Mouse (Mus musculus): Measurements from ENCODE around the gene Hist2h2ab.

Gene Hist2h2ab

DNA sequence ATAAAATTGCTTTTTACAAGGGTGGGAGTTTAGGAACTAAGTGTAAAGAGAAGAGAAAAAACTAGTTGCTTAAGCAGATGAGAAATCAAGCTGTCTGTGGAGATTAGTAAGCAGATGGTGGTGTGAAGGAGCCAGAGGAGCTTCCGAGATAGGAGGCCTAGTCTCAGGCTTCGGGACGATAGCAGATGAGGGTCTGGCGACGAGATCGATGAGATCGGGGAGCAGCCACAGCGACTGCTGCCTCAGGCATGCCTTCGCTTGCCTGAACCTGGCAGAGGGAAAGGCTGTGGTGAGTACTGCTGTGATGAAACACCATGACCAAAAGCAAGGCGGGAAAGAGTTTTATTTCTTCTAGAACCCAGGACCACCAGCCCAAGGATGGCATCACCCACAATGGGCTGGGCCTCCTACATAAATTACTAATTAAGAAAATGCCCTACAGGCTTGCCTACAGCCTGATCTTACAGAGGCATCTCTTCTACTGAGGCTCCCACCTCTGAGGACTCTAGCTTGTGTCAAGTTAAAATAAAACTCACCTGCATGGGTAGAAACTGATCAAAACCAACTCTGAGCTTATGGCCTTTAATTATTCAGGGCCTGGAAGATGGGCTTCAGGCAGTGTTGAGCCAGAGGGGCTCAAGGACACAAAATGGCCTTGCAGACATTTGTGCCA, 35.2 kb downstream of the Hist2h2ab start:
- no peak for ATAC-seq (ENCODE audit: insufficient number of reproducible peaks, low FRiP score, low TSS enrichment)

DNA sequence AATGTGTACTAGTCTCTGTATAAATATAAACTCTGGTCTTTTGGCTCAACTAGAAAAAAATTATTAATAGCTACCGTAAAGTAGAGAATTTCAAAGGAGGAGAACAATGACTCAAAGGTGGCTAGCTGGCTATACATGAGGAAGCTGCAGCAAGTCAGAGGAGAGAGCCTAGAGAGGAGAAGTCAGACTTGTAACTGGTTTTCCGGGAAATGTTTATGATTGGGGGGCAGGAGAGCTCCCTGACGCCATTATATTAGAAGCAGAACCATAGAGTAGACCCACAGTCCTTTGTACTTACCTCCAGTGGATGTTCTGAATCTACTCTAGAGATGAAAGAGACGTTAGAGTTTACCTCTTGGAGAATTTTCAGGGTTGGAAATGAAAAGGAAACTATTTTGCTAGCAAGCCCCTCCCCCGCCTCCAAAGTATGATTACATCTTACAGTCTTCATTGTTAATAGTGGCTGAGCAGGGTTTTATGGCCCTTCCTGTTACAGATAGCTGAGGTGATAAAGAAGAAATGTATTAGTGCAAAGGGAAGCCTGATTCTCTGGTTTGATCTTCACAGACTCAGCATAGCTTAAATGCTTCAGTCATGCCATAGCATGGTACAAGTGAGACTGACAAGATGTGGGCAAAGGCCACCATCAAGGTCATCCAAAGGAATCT, 36.4 kb downstream of the Hist2h2ab start:
- no peak for ATAC-seq (ENCODE audit: insufficient number of reproducible peaks, low FRiP score, low TSS enrichment)

DNA sequence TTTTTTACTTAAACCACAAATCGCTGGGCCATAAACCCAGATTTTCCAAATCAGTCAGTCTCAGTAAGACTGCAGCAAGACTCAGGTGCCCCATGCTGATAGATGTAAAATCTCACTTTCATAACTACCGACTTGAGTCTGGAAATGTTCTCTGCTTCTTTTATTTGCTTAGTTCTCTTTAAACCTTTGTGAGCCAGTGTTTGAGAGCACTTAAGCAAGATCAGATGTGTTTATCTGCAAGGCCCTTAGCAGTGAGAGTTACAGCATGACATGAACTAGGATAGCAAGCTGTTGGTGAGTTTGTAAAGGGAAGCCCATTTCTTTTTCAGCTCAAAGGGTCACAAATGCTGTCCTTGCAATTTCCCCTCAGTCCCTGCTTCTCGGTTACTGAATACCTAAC, 37.5 kb downstream of the Hist2h2ab start:
- no peak for ATAC-seq (ENCODE audit: insufficient number of reproducible peaks, low FRiP score, low TSS enrichment)

DNA sequence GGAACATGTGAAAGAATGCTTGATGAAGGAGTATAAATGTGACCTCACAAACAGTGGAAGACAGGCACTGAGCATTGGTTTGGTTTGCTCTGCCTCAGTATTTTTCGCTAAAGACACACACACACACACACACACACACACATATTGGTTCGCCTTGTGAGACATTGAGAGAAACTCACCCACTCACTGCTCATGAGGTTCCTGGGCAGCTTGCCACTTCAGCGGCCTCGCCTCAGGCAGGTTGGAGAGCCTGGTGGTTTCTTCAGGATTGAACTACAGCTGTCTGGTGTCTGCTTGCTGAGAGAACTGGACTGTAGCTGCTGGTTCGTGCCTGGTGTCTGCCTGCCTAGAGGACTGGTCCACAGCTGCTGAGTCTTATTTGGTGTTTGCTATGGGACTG, 40.6 kb downstream of the Hist2h2ab start:
- no peak for ATAC-seq (ENCODE audit: insufficient number of reproducible peaks, low FRiP score, low TSS enrichment)

DNA sequence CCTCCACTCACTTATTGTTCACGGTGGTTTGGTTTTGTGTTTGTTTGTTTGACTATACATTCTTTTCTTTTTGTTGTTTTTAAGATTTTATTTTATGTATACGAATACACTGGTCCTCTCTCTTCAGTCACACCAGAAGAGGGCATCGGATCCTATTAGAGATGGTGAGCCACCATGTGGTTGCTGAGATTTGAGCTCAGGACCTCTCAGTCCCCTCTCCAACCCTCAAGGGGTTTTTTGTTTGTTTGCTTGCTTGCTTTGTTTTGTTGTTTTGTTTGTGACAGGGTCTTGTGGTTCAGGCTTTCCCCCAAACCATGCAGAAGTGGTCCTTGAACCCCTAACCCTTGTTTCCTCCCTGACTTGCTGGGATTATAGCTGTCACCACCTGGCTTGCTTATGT, 42.0 kb downstream of the Hist2h2ab start:
- ATAC-seq (ENCODE audit: insufficient number of reproducible peaks, low FRiP score, low TSS enrichment), result no peak

DNA sequence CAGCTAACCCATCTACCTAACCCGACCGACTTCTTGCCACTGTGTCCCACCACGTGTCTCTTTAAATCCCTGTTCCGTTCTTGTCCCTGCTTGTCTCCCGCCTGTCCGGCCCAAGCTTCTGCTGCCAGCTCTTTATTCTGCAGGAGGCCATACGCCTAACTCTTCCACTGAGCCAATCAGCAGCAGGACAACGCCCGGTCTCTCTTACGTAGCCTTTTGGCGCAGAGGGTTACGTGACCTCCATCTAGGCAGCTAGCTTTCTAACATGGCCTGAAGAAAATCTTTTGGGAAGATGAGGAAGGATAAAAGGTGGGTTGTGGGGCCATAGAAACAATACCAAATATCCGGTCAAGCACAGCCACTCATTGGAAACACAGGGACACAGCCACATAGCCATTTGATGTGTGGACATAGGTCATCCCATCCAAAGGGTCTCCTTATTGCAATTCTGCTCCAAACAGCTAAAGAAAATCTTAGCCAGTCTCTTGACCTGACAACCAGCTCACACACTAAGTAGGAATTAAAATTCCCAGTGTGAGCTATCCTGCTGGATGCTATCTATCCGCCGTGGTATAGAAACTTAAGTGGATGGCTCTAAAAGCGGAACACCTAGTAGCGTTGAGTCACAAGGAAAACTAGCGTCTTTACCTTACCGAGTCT, 42.7 kb downstream of the Hist2h2ab start:
- peak; percentile 86 for ATAC-seq (ENCODE audit: insufficient number of reproducible peaks, low FRiP score, low TSS enrichment)

DNA sequence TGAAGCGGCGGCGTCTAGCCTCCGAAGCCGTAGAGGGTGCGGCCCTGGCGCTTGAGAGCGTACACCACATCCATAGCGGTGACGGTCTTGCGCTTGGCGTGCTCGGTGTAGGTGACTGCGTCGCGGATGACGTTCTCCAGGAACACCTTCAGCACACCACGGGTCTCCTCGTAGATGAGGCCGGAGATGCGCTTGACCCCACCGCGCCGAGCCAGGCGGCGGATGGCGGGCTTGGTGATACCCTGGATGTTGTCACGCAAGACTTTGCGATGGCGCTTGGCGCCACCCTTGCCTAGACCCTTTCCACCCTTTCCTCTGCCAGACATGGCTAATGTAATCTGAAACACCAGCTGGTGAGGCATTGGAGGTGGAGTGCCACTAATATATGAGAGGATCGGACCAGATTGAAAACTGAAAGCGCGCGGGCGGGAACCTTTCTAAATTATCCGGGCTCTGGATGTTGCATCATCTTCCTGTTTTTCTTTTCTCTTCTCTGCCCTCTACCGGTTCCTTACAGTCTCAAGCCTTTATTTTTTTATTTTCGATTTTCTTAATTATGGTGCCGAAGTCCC, 43.4 kb downstream of the Hist2h2ab start, which contains the start of gene Hist2h4:
TSS of gene Hist2h4 (minus strand) at position 333 of the 572 bp plus-strand sequence.
- peak; percentile 82 for ATAC-seq (ENCODE audit: insufficient number of reproducible peaks, low FRiP score, low TSS enrichment)

DNA sequence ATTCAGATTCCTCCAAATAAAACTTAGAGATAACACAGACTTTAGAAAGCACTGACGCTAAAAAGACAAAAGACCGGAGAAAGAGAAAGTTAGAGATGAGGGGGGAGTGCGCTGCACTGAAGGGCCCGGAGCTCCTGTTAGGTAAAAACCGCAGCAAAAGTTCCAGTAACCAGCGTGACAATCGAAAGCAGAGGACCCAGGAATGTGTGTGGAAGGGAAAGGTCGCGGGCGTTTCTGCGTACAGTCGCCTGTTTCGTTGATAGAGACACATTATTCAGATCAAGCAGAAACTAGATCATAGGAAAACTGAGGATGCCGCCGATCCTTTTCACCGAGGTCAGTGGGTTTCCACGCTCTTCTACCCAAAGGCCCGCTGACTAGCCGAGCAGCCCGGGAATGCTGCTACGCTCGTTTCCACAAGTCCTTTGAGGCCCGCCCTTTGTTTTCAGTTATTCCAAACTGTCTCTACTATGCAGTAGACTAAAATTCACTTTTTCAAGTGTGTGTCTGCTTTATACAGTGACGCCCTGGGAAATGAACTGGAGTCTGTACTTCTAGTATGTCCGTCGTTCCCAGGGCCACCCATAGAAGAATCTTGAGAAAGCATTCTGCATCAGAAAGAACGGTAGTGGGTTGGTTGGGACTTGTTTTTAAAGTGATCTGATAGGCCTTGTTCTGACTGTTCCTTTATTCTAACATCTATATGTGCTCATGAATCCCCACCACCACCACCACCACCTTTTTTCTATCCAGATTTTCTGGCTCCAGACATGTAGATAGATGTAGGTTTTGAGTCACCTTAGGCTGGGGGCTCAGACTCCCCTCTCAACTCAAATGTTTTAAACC, 44.1 kb downstream of the Hist2h2ab start:
- 0 out of 2 replicates have a peak, but pooled peaks have one; percentile 1 for ATAC-seq (ENCODE audit: insufficient number of reproducible peaks, low FRiP score, low TSS enrichment)

DNA sequence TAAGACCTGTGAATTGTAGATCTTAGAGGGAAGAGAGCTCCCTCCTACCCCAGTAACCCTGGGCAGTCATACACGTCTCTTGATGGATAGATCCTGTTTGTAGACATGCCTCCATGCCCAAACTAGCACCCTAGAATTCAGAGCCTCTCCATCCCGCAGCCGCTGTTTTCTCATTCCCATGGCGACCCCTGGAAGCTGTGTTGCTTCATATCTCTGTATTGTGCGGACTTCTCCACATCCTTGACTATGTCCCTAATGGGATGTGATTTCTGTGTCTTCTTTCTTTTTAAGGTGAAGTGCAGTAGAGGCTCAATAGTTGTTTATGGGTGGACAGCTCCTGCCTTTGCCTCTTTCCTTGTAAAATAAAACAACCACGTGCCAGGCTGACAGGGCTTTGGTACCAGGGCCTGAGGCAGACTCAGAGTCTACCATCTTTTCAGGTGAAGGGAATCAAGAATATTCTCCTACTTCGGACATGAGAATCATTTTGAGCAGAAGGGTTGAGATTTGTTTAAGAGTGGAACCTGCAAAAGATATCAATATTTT, 44.8 kb downstream of the Hist2h2ab start:
- ATAC-seq (ENCODE audit: insufficient number of reproducible peaks, low FRiP score, low TSS enrichment), result no peak

DNA sequence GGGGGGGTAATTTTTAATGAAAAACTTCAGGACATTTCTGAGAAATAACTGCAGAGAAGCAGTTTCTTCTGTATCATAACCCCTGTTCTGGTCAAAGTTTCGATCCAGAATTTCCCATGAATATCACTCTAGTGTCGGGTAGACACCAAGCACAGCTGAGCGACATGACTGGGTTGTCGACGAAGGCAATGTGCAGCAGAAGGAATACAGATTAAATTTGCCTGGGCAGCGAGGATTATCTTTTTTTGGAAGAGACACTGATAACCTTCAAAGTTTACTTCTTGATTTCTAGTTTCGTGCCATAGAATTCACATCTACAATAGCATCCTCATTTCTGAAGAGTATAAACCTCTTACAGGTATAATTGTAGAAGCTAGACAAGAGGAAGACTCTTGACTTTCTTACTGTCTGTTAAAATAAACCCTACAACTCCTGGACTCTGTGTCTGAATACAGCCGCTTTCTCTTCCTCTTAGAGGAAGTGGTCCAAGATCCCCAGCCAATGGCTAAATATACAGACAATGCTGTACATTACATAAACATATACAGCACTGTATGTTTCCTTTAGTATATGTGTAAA, 46.6 kb downstream of the Hist2h2ab start:
- ATAC-seq (ENCODE audit: insufficient number of reproducible peaks, low FRiP score, low TSS enrichment), result no peak

DNA sequence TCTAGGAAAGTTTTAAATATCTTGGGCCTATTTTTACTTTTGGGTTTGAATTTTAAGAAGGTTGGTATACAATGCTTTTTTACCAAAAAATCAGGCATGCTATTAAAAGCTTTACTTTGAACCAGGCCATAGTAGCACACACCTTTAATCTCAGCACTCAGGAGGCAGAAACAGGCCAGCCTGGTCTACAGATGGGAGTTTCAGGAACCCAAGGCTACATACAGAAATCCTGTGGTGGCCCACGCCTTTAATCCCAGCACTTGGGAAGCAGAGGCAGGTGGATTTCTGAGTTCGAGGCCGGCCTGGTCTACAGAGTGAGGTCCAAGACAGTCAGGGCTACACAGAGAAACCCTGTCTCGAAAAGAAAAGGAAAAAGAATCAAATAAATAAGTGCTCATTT, 47.9 kb downstream of the Hist2h2ab start:
- ATAC-seq (ENCODE audit: insufficient number of reproducible peaks, low FRiP score, low TSS enrichment), result no peak

DNA sequence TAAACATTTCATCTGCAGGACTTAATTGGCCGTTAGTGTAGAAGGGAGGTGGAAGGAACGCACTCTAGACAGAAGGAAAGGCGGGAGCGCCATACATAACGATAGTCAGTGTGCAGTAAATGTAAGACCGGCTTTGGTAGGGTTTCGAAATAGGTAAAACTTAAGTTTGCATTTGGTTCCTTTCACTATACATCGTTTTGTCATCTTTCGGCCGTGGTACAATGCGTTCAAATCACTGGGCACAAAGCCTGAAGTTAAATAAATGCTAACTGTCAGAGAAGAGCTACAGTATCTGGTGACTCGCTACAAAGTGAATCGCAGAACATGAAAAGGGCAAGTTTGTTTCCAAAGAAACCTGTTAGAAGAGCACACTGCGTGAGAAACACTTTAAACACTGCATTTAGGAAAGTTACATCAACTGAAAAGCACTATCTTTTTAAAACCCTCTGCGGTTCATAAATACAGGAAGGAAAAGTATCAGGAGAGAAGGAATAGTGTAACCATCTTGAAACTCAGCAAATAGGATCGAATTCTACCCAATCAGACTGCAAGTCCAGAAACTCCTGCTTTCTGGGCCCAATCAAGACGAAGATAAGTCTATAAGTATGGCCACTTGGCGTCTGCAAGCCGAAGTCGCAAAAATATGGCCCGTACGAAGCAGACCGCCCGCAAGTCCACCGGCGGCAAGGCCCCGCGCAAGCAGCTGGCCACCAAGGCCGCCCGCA, 48.5 kb downstream of the Hist2h2ab start, which contains the start of gene Hist2h3b:
TSS of gene Hist2h3b (plus strand) at position 604 of the 725 bp plus-strand sequence.
- ATAC-seq (ENCODE audit: insufficient number of reproducible peaks, low FRiP score, low TSS enrichment), result peak; percentile 77

DNA sequence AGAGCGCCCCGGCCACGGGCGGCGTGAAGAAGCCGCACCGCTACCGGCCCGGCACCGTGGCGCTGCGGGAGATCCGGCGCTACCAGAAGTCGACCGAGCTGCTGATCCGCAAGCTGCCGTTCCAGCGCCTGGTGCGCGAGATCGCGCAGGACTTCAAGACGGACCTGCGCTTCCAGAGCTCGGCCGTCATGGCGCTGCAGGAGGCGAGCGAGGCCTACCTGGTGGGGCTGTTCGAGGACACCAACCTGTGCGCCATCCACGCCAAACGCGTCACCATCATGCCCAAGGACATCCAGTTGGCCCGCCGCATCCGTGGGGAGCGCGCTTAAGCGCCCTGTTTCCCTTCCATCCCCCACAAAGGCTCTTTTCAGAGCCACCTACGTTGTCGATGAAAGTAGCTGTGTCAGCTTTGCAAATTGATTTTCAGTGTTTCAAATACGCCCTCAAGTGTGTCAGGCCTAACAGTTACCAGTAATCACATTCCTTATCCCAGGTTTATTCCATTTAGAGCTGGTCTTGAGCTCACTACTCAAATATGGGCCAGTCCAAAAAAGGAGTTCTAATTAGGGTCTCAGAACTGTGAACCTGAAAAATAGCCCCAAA, 49.2 kb downstream of the Hist2h2ab start:
- ATAC-seq (ENCODE audit: insufficient number of reproducible peaks, low FRiP score, low TSS enrichment), result peak; percentile 5; the same call in 1 of the 2 replicates
